Mouse (Mus musculus) lung, postnatal 0 days (tissue): ENCODE results near the gene Fads2. TPM values are rescaled to one million over a fixed set of nuclear protein-coding genes. Genes with fewer than 3 reads are reported as not detected.
A peak's percentile ranks its signal among the peaks of the same experiment; 100 is the strongest.

Experiments
- ATAC-seq: fragments of 200-750 bp; cut with Nextera tagmentation; 2 replicates; pipeline ENCODE4 v1.8.0; 2017; ENCODE audit warnings: moderate library complexity
- DNase-seq: peaks from one replicate; pipeline ENCODE4 v3.0.0-alpha.2; 2016; ENCODE audit warnings: low spot score
- H3K27ac ChIP-seq: fragments of 300-500 bp; sonication (generic); 2 replicates; pipeline ENCODE4 v1.5.1; 2014; ENCODE audit warnings: antibody characterized with exemption, mild to moderate bottlenecking, low read length, mixed read lengths
- H3K27me3 ChIP-seq: fragments of 300-500 bp; sonication (generic); replicated peaks from 2 replicates; pipeline ENCODE4 v1.6.1; 2014; ENCODE audit warnings: low read length, mixed read lengths; ENCODE audit not compliant: insufficient read depth
- H3K36me3 ChIP-seq: fragments of 300-500 bp; sonication (generic); 2 replicates; pipeline ENCODE4 v1.6.1; 2014; ENCODE audit warnings: low read length, mixed read lengths; ENCODE audit not compliant: insufficient read depth
- H3K4me1 ChIP-seq: fragments of 300-500 bp; sonication (generic); 2 replicates; pipeline ENCODE4 v1.6.1; 2014; ENCODE audit warnings: antibody characterized with exemption, low read depth, low read length, mixed read lengths; ENCODE audit not compliant: insufficient read depth
- H3K4me2 ChIP-seq: fragments of 300-500 bp; sonication (generic); replicated peaks from 2 replicates; pipeline ENCODE4 v1.6.1; 2014; ENCODE audit warnings: low read depth, mild to moderate bottlenecking, low read length, moderate library complexity, mixed read lengths
- H3K4me3 ChIP-seq: fragments of 300-500 bp; sonication (generic); 2 replicates; pipeline ENCODE4 v1.5.1; 2014; ENCODE audit warnings: low read depth, low read length
- H3K9ac ChIP-seq: fragments of 300-500 bp; sonication (generic); replicated peaks from 2 replicates; pipeline ENCODE4 v1.6.1; 2014; ENCODE audit warnings: low read depth, mild to moderate bottlenecking
- H3K9me3 ChIP-seq: fragments of 300-500 bp; sonication (generic); 2 replicates; pipeline ENCODE4 v1.6.1; 2016; ENCODE audit warnings: low read length, mixed read lengths
- CTCF ChIP-seq: IDR thresholded peaks from 2 replicates; pipeline ENCODE4 v1.5.1; 2016; ENCODE audit warnings: antibody characterized with exemption, mild to moderate bottlenecking
- EP300 ChIP-seq: IDR thresholded peaks from 2 replicates; pipeline ENCODE4 v1.6.1; 2016; ENCODE audit warnings: antibody characterized with exemption, mild to moderate bottlenecking, control low read depth
- WGBS: fragments of 180-500 bp; shearing (Covaris S2); extraction: QIAGEN DNeasy Blood & Tissue Kit; methylation state at CpG from one replicate; pipeline ENCODE4 v1.1.7; 2014; 5-methylcytosine and 5-hydroxymethylcytosine counted together
- polyA plus RNA-seq: library from polyadenylated mRNA; unstranded; fragments of >200 nt; fragmentation: Nextera tagmentation; extraction: Ambion mirVana; gene quantifications from 2 replicates; pipeline ENCODE4 v1.2.1, GENCODE M21; 2015

Fads2 gene
- polyA plus RNA-seq, 1 experiment from 2014 or later, result 35.0 TPM

GRCm38 (mm10) chr19:10033211-10033973 lies 68.2 kb downstream of the Fads2 start:
- no peak overlapping the region for H3K4me3 ChIP-seq
- no peak overlapping the region for H3K27ac ChIP-seq
- H3K4me2 ChIP-seq, result no peak overlapping the region
- peak; percentile 95 for TF ChIP-seq CTCF
- no peak for TF ChIP-seq EP300
- no peaks in the 10 kb centered on the region for H3K36me3 ChIP-seq
- H3K9me3 ChIP-seq, result no peaks in the 10 kb centered on the region
- peak; percentile 40; the same call in 1 of the 2 replicates for ATAC-seq
- DNase-seq, result peak; percentile 83
- H3K27me3 ChIP-seq, result no peaks in the 10 kb centered on the region
- 42% methylated on average over 8 of the region's 8 CpGs for WGBS
- 0 out of 2 replicates have a peak, but pooled peaks cover 2% of the 10 kb centered on the region for H3K4me1 ChIP-seq
- no peak overlapping the region for H3K9ac ChIP-seq

- H3K4me3 ChIP-seq, result no peak overlapping the region
- WGBS, result 96% methylated on average over 2 of the region's 2 CpGs
- H3K4me1 ChIP-seq, result peaks cover 6% of the 10 kb centered on the region; the same call in 1 of the 2 replicates
- H3K9me3 ChIP-seq, result no peaks in the 10 kb centered on the region
- no peaks in the 10 kb centered on the region for H3K36me3 ChIP-seq
- ATAC-seq (no peak), DNase-seq (no peak)
- H3K4me2 ChIP-seq, result no peak overlapping the region
- no peak overlapping the region for H3K27ac ChIP-seq
- TF ChIP-seq CTCF, result no peak
- no peak overlapping the region for H3K9ac ChIP-seq
- H3K27me3 ChIP-seq, result no peaks in the 10 kb centered on the region
These were observed 71.8 kb downstream of the Fads2 start for GRCm38 (mm10) chr19:10029746-10030145.

- peak; percentile 69 for ATAC-seq
- no peak overlapping the region for H3K9ac ChIP-seq
- H3K36me3 ChIP-seq, result no peaks in the 10 kb centered on the region
- H3K4me3 ChIP-seq, result no peak overlapping the region
- H3K4me1 ChIP-seq, result peaks cover 15% of the 10 kb centered on the region
- H3K4me2 ChIP-seq, result 0 out of 2 replicates have a peak overlapping the region, but pooled peaks have one; percentile 8
- no peaks in the 10 kb centered on the region for H3K27me3 ChIP-seq
- H3K9me3 ChIP-seq, result no peaks in the 10 kb centered on the region
- TF ChIP-seq CTCF, result no peak
- no peak for TF ChIP-seq EP300
- peak overlapping the region; percentile 74 for H3K27ac ChIP-seq
- peak; percentile 72 for DNase-seq
- 2% methylated on average over 8 of the region's 8 CpGs for WGBS
These were observed 76.2 kb downstream of the Fads2 start for GRCm38 (mm10) chr19:10025169-10025875.

DNA sequence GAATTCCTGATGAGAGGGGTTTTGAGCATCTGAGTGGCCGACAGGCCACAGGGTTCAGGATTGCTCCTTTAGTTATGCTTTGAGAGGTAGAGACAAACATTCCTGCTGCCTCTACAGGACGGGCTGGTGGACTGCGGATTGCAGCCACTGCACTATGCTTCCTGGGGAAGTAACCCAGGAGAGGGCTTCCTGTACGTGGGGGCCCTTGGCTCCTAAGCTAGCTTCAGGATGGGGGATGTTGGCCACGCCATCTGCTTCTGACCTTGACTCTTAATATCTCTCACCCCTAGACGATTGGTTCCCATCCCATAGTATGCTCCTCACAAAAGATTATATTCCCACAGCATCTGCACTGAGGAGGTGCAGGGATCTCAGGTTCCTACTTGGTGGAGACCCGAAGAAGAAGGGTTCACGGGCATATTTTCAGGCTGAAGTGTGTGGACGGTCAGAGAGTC lies 78.2 kb downstream of the Fads2 start:
- no peak for DNase-seq

GRCm38 (mm10) chr19:10022414-10023303 lies 78.9 kb downstream of the Fads2 start:
- Histone ChIP-seq H3K9ac (no peak overlapping the region), H3K9me3 (no peaks in the 10 kb centered on the region), H3K4me2 (no peak overlapping the region), H3K27me3 (no peaks in the 10 kb centered on the region), H3K4me3 (no peak overlapping the region), H3K4me1 (peaks cover 29% of the 10 kb centered on the region), H3K36me3 (no peaks in the 10 kb centered on the region), H3K27ac (peak overlapping the region; percentile 54)
- TF ChIP-seq EP300 (no peak; the same call in 1 of the 2 replicates), CTCF (peak; percentile 72)
- 72% methylated on average over 5 of the region's 5 CpGs for WGBS
- DNase-seq (peak; percentile 79), ATAC-seq (peak; percentile 13)

More for the DNA sequence above, 78.2 kb downstream of the Fads2 start:
- Histone ChIP-seq H3K27me3 (no peaks in the 10 kb centered on the region), H3K9me3 (no peaks in the 10 kb centered on the region), H3K4me3 (no peak overlapping the region), H3K27ac (peak overlapping the region; percentile 54), H3K36me3 (no peaks in the 10 kb centered on the region), H3K9ac (no peak overlapping the region), H3K4me1 (peaks cover 26% of the 10 kb centered on the region), H3K4me2 (no peak overlapping the region)
- TF ChIP-seq CTCF (no peak), EP300 (peak; percentile 5; the same call in 1 of the 2 replicates)
- WGBS, result 37% methylated on average over 9 of the region's 9 CpGs
- peak; percentile 30; the same call in 1 of the 2 replicates for ATAC-seq
